28 mouse cellular contexts compared by ENCODE assay signal in the genomic region with DNA sequence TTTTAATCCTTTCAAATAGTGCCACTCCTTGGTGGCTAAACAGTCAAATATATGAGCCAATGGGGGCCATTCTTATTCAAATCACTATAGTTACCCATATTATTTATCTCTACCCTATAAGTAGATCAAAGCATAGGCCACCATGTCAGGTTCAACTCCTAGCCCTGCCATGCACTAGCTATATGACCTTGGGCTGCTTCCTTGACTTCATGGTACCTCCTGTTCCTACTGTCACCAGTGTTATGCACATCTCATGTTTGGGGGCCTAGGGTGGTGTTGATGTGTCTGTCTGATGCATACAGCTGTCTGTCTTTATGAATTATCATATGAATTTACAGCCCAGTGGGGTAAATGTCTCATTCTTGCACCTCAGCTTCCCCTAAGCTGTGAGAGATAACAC.
"Had no signal": no experiment of that assay in that cellular context is flagged by ENCODE, and none has a peak within 500 bp of the region (broad histone marks: within the 10 kb centered on the region; RNA-seq: fewer than 3 reads in every experiment).

No protein-coding gene starts in this region.

- DNase-seq: cerebellum, adult 2 months; cerebellum, adult 8-10 months; cerebellum, adult 9-10 months; cerebellum, adult 9-11 months; cerebellum, postnatal 10 days; cerebellum, postnatal 14 days; cerebellum, postnatal 25 days; cerebellum, postnatal 36 days; embryo, embryonic 11 days; forebrain, postnatal 0 days; gastrocnemius, adult 2 months; gastrocnemius, postnatal 10 days; gastrocnemius, postnatal 14 days; gastrocnemius, postnatal 25 days; gastrocnemius, postnatal 36 days; heart, adult 18-20 months; heart, adult 2 months had no signal

- H3K36me3 ChIP-seq: embryonic facial prominence, embryonic 10.5 days; embryonic facial prominence, embryonic 12.5 days; embryonic facial prominence, embryonic 13.5 days; embryonic facial prominence, embryonic 15.5 days; forebrain, embryonic 10.5 days; forebrain, embryonic 12.5 days; forebrain, embryonic 15.5 days had no signal

- H3K4me2 ChIP-seq: embryonic facial prominence, embryonic 12.5 days; embryonic facial prominence, embryonic 13.5 days; embryonic facial prominence, embryonic 15.5 days; forebrain, embryonic 12.5 days; forebrain, embryonic 13.5 days; forebrain, embryonic 15.5 days had no signal

- H3K27me3 ChIP-seq: embryonic facial prominence, embryonic 12.5 days; embryonic facial prominence, embryonic 13.5 days; embryonic facial prominence, embryonic 15.5 days; forebrain, embryonic 12.5 days; forebrain, embryonic 13.5 days; forebrain, embryonic 15.5 days had no signal

- H3K9ac ChIP-seq: embryonic facial prominence, embryonic 12.5 days; embryonic facial prominence, embryonic 13.5 days; embryonic facial prominence, embryonic 15.5 days; forebrain, embryonic 12.5 days; forebrain, embryonic 13.5 days; forebrain, embryonic 15.5 days; forebrain, postnatal 0 days had no signal

- ATAC-seq: forebrain, embryonic 13.5 days; forebrain, embryonic 14.5 days; forebrain, embryonic 15.5 days; forebrain, embryonic 16.5 days; forebrain, postnatal 0 days had no signal

- H3K4me1 ChIP-seq: embryonic facial prominence, embryonic 12.5 days had no signal

- H3K27ac ChIP-seq: embryonic facial prominence, embryonic 10.5 days; embryonic facial prominence, embryonic 12.5 days; embryonic facial prominence, embryonic 13.5 days; embryonic facial prominence, embryonic 15.5 days; forebrain, embryonic 10.5 days; forebrain, embryonic 12.5 days; forebrain, embryonic 13.5 days; forebrain, embryonic 15.5 days; gastrocnemius, adult 2 months; heart, adult 2 months had no signal

- H3K9me3 ChIP-seq: embryonic facial prominence, embryonic 10.5 days; embryonic facial prominence, embryonic 12.5 days; embryonic facial prominence, embryonic 15.5 days; forebrain, embryonic 10.5 days; forebrain, embryonic 13.5 days; forebrain, embryonic 15.5 days had no signal

- H3K4me3 ChIP-seq: embryonic facial prominence, embryonic 10.5 days; embryonic facial prominence, embryonic 12.5 days; embryonic facial prominence, embryonic 13.5 days; embryonic facial prominence, embryonic 15.5 days; erythroblast, embryonic 14.5 days; forebrain, embryonic 10.5 days; forebrain, embryonic 12.5 days; forebrain, embryonic 13.5 days; forebrain, embryonic 15.5 days; gastrocnemius, adult 2 months; heart, adult 2 months had no signal
